Mouse (Mus musculus) granulocyte monocyte progenitor cell, adult 5-6 weeks (primary cell): ENCODE measurements around the gene Bcl7c. TPM values are rescaled to one million over a fixed set of nuclear protein-coding genes. Genes with fewer than 3 reads are reported as not detected.

Source experiments
- ATAC-seq: replicated peaks from 2 replicates; pipeline ENCODE4 v1.8.0; 2016; ENCODE audit warnings: mild to moderate bottlenecking, moderate TSS enrichment, inconsistent platforms; ENCODE audit not compliant: poor library complexity, severe bottlenecking
- total RNA-seq, 2 experiments: library from RNA; stranded (forward) in 1 of 2; stranded (reverse) in 1 of 2; fragments of 200-712, 200-1000 nt in 1 of 2; fragments of >200 nt in 1 of 2; fragmentation: Nextera tagmentation in 1 of 2; gene quantifications; 2 replicates each; pipeline ENCODE4 v1.2.3; 2014 to 2017

The Bcl7c gene
- total RNA-seq, 2 experiments from 2014 or later = 50.9 to 57.5 TPM

GRCm38 (mm10) chr7:127686740-127687449, 21.8 kb downstream of the Bcl7c start:
- no peak for ATAC-seq

- no peak for ATAC-seq
Measured at GRCm38 (mm10) chr7:127685304-127686018, 23.3 kb downstream of the Bcl7c start.

DNA sequence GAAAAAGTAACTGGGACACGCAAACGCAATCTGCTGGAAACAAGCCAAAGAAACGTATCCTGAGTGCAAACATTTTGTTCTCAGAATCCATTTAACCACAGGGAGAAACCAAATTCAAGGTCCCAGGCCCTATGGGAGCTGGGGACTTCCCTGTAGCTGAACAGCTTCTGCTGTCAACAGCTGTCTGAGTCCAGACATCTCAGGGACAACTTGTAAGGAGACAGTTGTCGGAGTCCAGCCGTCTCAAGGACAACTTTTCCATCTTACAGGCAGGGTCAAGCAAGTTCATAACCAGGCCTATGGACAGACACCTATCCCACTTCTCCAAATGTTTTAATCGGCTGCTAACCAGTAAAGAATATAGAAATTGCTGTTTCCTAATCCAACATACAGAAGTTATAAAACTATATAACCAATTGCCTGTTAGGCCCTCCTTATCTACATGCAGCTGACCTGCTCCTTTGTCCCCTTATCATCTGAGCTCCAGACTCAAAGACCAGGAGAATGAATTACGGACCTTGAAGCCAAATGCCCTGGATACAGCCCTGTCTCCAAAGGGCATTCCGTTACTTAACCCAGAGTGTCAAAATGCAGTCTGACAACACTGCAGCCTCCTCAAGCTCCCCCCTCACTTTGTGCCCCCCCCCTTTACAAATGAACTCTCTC, 26.7 kb downstream of the Bcl7c start:
- ATAC-seq = no peak

DNA sequence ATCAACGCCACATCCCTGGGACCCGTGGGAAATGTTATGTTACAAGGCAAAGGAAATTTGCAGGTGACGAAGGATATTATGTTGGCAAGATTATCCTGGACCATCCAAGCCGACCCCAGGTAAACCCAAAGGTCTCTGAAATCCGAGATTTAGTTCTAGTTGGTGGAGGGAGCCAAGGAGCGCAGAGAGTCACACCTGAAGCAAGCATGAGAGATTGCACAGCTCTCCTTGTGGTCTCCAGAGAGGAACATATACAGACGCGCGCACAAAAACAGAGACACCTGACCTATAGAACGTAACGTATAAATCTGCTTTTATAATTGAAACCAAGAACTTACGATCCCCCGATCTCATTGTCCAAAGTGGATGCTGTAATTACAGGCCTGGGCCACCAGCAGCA, 28.2 kb downstream of the Bcl7c start:
- ATAC-seq = no peak

GRCm38 (mm10) chr7:127678811-127679210, 29.9 kb downstream of the Bcl7c start:
- no peak for ATAC-seq

- ATAC-seq = no peak
Measured at GRCm38 (mm10) chr7:127677609-127678008, 31.1 kb downstream of the Bcl7c start.

- peak; percentile 66 for ATAC-seq
Measured at GRCm38 (mm10) chr7:127677077-127677476, 31.7 kb downstream of the Bcl7c start.

- no peak; the same call in 1 of the 2 replicates for ATAC-seq
Measured at GRCm38 (mm10) chr7:127675391-127675811, 33.3 kb downstream of the Bcl7c start.

GRCm38 (mm10) chr7:127674977-127675376, 33.8 kb downstream of the Bcl7c start:
- peak; percentile 81 for ATAC-seq

DNA sequence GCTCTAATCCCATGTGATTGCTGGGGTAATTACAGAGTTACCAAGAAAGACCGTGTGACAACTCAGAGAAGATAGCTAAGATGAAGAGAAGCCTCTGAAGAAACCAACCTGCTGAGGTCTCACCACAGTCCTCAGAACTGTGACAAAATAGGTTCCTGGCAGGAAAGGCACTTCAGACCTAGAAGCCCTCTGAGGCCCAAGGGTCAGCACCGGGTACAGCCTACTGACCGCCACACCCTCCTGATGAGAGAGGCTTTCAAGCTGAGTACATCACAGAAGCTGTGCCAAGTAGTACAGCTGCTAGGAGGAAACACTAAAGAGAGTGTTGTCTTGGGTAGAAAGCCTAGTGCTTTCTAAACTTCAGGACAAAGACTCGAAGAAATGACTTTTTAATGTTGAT, 36.0 kb downstream of the Bcl7c start:
- ATAC-seq = no peak

DNA sequence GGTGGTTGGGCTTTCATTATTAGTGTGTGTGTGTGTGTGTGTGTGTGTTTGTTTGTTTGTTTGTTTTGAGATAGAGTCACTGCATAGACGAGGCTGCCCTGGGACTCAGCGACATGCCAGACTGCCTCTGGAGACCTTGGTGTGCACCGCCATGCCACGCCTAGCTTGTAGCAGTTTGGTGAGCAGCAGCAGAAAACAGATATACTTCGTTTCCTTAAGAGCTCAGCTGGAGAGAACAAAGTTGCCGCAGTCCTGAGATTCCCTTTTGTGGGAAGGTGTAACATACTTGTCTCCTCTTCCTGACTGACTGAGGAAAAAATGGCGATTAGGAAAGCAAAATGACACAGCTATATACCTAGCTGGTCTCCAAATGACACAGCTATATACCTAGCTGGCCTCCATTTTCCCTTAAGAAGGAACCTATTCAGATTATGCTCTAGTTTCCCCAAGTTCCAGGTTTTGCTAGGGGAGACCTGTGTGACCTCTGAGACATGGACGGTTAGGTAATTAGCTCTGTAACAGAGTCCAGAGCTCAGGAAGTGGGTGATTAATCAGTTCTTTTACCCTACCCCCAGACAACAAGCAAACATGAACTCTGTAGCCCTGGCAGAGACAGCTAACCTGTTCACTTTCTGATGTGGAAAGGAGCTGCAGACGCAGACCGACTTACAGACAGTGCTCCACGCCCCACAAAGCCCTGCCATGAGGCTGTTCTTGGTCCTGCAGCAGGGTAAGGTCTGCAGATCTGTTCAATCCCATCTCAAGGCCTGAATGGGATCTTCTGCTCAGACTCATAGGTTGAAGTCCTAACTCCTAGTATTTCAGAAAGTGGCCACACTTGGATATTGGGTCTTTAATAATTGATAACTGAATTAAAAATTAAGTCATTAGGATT, 36.6 kb downstream of the Bcl7c start:
- ATAC-seq = no peak

DNA sequence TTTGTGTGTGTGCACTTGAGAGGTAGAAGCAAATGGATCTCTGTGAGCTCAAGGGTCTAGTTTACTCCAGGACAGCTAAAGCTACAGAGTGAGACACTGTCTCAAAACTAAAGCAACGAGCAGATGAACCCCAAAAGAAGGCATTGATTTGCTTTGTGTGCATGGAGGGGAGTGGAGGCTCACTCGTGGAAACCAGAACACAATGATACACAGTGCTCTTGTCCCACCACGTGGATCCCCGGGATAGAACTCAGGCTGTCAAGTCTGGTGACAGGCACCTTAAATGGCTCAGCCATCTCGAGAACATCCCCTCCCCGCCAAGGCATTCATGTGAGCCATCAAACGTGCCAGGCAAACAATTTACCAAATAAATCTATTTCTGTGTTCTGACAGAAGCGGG, 41.6 kb downstream of the Bcl7c start:
- ATAC-seq = no peak

GRCm38 (mm10) chr7:127666679-127667078, 42.1 kb downstream of the Bcl7c start:
- ATAC-seq = no peak

DNA sequence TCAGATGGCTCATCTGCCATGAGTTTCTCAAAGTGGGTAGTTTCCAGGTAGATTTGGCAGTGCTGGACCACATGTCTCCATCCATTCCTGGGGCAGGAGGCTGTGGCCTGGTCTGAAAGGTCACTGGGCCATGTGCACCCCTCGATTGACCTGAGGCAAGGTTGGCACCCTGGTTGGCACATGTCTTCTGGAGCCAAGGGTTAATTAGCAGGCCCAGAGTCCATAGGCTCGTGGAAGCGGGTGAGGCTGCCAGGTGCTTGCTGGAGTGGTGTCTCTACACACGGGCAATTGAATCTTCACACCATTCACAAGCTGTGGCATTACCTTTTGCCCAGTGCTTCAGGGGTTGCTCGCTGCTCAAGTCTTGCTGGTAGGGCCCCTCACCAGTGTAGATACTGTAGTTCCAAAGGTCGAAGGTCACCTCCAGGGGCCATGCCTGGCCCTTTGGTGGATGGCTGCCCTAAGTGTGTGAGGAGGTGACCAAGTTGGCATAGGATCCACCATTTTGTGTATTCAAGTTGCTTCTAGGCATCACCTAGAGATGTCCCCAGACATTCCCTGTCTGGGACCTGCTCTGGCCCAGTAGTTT, 42.6 kb downstream of the Bcl7c start:
- no peak for ATAC-seq

DNA sequence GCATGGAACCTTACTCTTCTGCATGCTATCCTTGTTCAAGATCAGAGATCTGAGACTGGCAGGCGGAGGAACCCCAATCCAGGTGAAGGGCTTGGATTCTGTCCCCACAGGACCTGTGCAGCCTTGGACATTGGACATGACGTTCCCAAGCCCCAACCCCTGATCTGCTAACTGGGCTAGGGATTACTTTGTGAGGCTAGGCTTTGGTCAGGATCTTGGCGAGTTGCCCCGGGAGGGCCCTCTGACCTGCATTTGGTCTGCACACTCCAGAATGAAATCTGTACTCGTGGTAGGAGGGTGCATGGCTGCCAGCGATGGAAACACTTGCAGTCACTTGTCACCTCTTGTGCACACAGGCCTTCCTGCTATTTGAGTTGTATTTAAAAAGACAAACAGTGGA, 45.8 kb downstream of the Bcl7c start:
- ATAC-seq = no peak

DNA sequence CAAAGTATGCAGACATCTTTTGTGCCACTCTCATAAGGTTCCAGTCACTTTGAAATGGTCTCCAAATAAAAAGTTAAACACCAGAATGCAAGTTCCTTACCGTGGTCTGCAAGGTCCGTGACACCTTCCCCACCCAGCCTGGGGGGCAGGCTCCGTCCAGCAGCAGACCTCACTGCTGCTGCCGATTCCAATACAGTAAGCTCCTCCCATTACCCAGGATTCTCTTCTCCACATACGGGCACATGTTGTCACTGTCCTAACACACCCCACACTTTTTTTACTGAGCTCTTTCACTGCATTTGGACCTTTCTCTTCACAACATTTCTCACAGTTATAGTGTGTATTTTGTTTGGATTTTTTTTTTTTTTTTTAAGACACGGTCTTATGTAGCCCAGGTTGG, 46.9 kb downstream of the Bcl7c start:
- ATAC-seq = no peak

DNA sequence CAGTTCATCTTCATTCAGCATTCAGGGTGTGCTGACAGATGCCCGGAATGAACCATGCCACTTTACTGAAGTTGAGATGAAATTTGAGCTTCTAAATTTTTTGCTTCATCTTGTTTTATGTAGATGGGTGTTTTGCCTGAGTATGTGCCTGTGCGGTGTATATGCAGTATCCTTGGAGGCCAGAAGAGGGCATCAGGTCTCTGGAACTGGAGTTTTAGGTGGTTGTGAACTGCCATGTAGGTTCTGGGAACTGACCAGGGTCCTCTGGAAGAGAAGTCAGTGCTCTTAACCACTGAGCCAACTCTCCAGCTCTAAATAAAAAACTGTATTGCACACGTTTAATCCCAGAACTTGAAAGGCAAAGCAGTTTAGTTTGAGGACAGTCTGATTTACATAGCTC, 47.9 kb downstream of the Bcl7c start:
- ATAC-seq = no peak

- ATAC-seq = peak; percentile 70
Measured at GRCm38 (mm10) chr7:127656946-127657345, 51.8 kb downstream of the Bcl7c start.

- ATAC-seq = no peak
Measured at GRCm38 (mm10) chr7:127654318-127654717, 54.4 kb downstream of the Bcl7c start.

DNA sequence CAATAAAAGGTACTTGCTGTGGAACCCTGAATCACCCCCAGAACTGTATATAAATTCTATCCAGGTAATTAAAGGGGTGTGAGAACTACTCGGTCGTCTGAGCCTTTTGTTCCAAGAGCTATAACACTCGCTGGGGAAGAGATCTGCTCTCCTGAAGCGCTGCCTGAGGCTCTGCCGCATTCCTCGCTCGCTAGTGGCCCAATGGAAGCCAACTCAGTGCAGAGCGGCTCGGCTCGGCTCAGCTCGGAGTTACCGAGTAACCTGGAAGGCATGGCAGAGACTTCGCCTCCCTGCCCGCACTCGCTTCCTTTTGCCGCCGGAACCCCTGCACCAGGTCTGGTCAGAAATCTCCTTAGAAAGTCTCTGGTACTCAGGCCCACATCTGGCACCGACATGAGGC, 56.7 kb downstream of the Bcl7c start:
- no peak for ATAC-seq
